Mouse (Mus musculus): ENCODE results near the gene Lonp2.

- TF ChIP-seq POLR2A (IDR thresholded peaks at IDR 0.05; ENCODE audit: low read depth, low read length) (no peak), CTCF (IDR thresholded peaks at IDR 0.05; ENCODE audit: borderline replicate concordance, insufficient read depth, low read length) (no peak)
Observed at GRCm38 (mm10) chr8:86765669-86766068, 141.8 kb downstream of the Lonp2 start.

Measured in embryonic fibroblast, embryonic 13.5 days (primary cell).